Mouse (Mus musculus) thymus, adult 18-20 months (tissue): ENCODE data around the gene Vmn1r174.
"Not testable (repeated sequence)": the region's sequence is repeated elsewhere in the genome, so short reads cannot be mapped to it uniquely, and the experiment has no call there.

ENCODE experiments used
- DNase-seq, 2 experiments: peaks; one replicate each; pipeline ENCODE4 v3.0.0; 2022; ENCODE audit warnings: mixed read lengths in 2 of 2

Gene Vmn1r174

DNA sequence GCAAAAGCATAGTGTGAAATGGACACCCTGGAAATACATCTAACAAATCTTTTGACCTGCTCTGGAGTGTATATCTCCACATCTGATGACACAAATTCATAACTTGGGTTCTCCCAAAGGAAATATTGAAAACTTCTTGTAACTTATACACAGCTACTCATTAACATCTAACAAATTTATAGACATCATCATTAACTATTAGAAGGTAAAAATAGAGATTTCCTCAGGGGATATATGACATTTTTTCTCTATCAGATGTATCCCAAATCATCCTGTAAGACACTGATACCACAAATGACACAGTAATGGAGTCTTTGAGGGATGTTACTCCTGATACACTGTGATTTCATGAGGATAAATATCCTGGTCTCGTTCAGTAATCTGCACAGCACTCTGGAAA lies at the start of gene Vmn1r174:
Gene Vmn1r174 (plus strand): TSS at position 301 of the 400 bp plus-strand sequence.
- not testable (repeated sequence) for DNase-seq

GRCm38 (mm10) chr7:23784526-23784925 lies 32.5 kb downstream of the Vmn1r174 start:
- no peak for DNase-seq

DNA sequence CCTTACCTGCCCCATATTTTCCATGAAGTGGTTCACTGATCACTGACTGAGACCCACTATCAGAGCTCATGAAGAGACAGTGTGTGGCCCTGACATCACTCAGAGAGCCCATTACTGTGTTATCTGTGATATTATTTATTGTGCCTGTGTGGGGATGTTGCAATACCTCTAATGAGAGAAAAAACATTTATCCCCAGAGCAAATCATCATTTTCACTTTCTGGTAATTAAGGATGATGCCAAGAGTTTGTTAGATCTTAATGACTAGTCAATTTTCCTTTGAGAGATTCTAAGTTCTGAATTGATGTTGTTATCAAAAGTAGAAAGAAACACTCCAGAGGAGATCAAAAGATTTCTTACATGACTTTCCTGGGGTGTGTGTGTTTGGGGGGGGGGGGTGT lies 58.5 kb downstream of the Vmn1r174 start, which contains the start of gene Vmn1r175:
Gene Vmn1r175 (minus strand): TSS at position 101 of the 400 bp plus-strand sequence.
- not testable (repeated sequence) for DNase-seq
